Mouse (Mus musculus) ES-E14 (cell line): ENCODE results near the gene Gm10491. TPM values are rescaled to one million over a fixed set of nuclear protein-coding genes. Genes with fewer than 3 reads are reported as not detected.
"Not testable (repeated sequence)": the region's sequence is repeated elsewhere in the genome, so short reads cannot be mapped to it uniquely, and the experiment has no call there.

ENCODE experiments used
- DNase-seq: peaks from one replicate; pipeline ENCODE4 v3.0.0-alpha.2; 2013; ENCODE audit warnings: low read depth, low spot score
- H3K27ac ChIP-seq: 2 replicates; pipeline ENCODE4 v1.5.1; 2012; ENCODE audit warnings: low read depth, mild to moderate bottlenecking, low read length, moderate library complexity, mixed read lengths; ENCODE audit not compliant: poor library complexity, insufficient read depth, severe bottlenecking
- H3K36me3 ChIP-seq: 2 replicates; pipeline ENCODE4 v1.6.1; 2012; ENCODE audit warnings: mild to moderate bottlenecking, low read length, moderate library complexity, mixed read lengths; ENCODE audit not compliant: control insufficient read depth, poor library complexity, insufficient read depth, severe bottlenecking
- H3K4me1 ChIP-seq, 2 experiments: fragments of 150-350 bp in 1 of 2; sonication (generic) in 1 of 2; 2 replicates each; pipeline ENCODE4 v1.6.1; 2012; ENCODE audit warnings: low read length in 2 of 2, mild to moderate bottlenecking in 1 of 2, mixed read lengths in 1 of 2; ENCODE audit not compliant: control insufficient read depth in 2 of 2, insufficient read depth in 2 of 2, poor library complexity in 1 of 2
- H3K4me3 ChIP-seq, 2 experiments: fragments of 150-350 bp in 1 of 2; sonication (generic) in 1 of 2; 2 replicates each; pipeline ENCODE4 v1.5.1; 2012; ENCODE audit warnings: low read length in 2 of 2, low read depth in 1 of 2, mild to moderate bottlenecking in 1 of 2, mixed read lengths in 1 of 2; ENCODE audit not compliant: insufficient read depth in 1 of 2, poor library complexity in 1 of 2, severe bottlenecking in 1 of 2
- H3K9ac ChIP-seq: 2 replicates; pipeline ENCODE4 v1.6.1; 2012; ENCODE audit warnings: low read depth, mild to moderate bottlenecking, low read length, mixed read lengths; ENCODE audit not compliant: poor library complexity, insufficient read depth, severe bottlenecking
- H3K9me3 ChIP-seq: fragments of 150-350 bp; sonication (generic); 2 replicates; pipeline ENCODE4 v1.6.1; 2012; ENCODE audit warnings: low read depth, mild to moderate bottlenecking, low read length; ENCODE audit not compliant: control insufficient read depth, insufficient read depth
- CHD2 ChIP-seq: IDR thresholded peaks from 2 replicates; pipeline ENCODE4 v1.6.1; 2014; ENCODE audit warnings: mild to moderate bottlenecking, low read depth, low read length, inconsistent platforms
- HCFC1 ChIP-seq: IDR thresholded peaks from 2 replicates; pipeline ENCODE4 v1.6.1; 2012; ENCODE audit warnings: low read length, inconsistent platforms, borderline replicate concordance; ENCODE audit not compliant: insufficient read depth
- MAFK ChIP-seq: IDR thresholded peaks from 2 replicates; pipeline ENCODE4 v1.6.1; 2014; ENCODE audit warnings: mild to moderate bottlenecking, low read depth, low read length, inconsistent platforms; ENCODE audit not compliant: insufficient read depth
- ZC3H11A ChIP-seq: IDR thresholded peaks from 2 replicates; pipeline ENCODE4 v1.6.1; 2012; ENCODE audit warnings: low read depth, mild to moderate bottlenecking, inconsistent platforms, low read length, borderline replicate concordance
- ZNF384 ChIP-seq: IDR thresholded peaks from 2 replicates; pipeline ENCODE4 v1.6.1; 2012; ENCODE audit warnings: low read depth, low read length, inconsistent platforms
- in situ Hi-C, 2 experiments: fragments of 600-800 bp; cut with MboI; formaldehyde crosslinking; loops; one replicate each; pipeline ENCODE4 v1.15.1; 2025; ENCODE audit warnings: low sequenced_read_pairs in 2 of 2, inconsistent platforms in 1 of 2; ENCODE audit not compliant: unreplicated experiment in 2 of 2
- total RNA-seq: library from RNA; depleted of rRNA; stranded (reverse); fragments of 300-350 nt; gene quantifications from 2 replicates; pipeline ENCODE4 v1.2.3, GENCODE M21; 2012

Gene Gm10491
- total RNA-seq, 1 experiment: not detected

- no peak for DNase-seq
- in situ Hi-C loops: loop anchor here in 1 of 2 experiments (10.0 kb wide), 1 partner anchor 88 kb away; the partner anchor contains the start of gene Glod5
- Histone ChIP-seq H3K9ac (peak overlapping the region; percentile 79; the same call in 1 of the 2 replicates), H3K4me3 (peak overlapping the region; percentile 67 to 84), H3K27ac (peak overlapping the region; percentile 90), H3K36me3 (peaks cover 30% of the 10 kb centered on the region), H3K9me3 (no peaks in the 10 kb centered on the region), H3K4me1 (peaks cover 0 to 15% of the 10 kb centered on the region in 2 experiments; a peak in 2 of 4 replicates)
- TF ChIP-seq CHD2: no peak
- TF ChIP-seq MAFK: no peak
- TF ChIP-seq ZC3H11A: no peak
- TF ChIP-seq ZNF384: no peak
- no peak for TF ChIP-seq HCFC1
Observed at GRCm38 (mm10) chrX:7927116-7927515, 19.5 kb upstream of the Gm10491 start.

GRCm38 (mm10) chrX:7926266-7926665 lies 18.6 kb upstream of the Gm10491 start:
- H3K27ac ChIP-seq: peak overlapping the region; percentile 53; the same call in 1 of the 2 replicates
- H3K9me3 ChIP-seq: no peaks in the 10 kb centered on the region
- H3K4me1 ChIP-seq: peaks cover 0 to 13% of the 10 kb centered on the region in 2 experiments; a peak in 3 of 4 replicates
- in situ Hi-C loops: loop anchor here in 1 of 2 experiments (10.0 kb wide), 1 partner anchor 89 kb away; the partner anchor contains the start of gene Glod5
- TF ChIP-seq CHD2 (no peak), ZNF384 (no peak), HCFC1 (no peak), MAFK (no peak), ZC3H11A (no peak)
- peak overlapping the region; percentile 42; the same call in 1 of the 2 replicates for H3K9ac ChIP-seq
- H3K36me3 ChIP-seq: peaks cover 23% of the 10 kb centered on the region
- no peak for DNase-seq
- peak overlapping the region; percentile 67 to 84; a peak in 3 of 4 replicates for H3K4me3 ChIP-seq

GRCm38 (mm10) chrX:7922032-7922431 lies 14.4 kb upstream of the Gm10491 start:
- Histone ChIP-seq H3K9ac (peak overlapping the region; percentile 79; the same call in 1 of the 2 replicates), H3K36me3 (peaks cover 10% of the 10 kb centered on the region), H3K27ac (no peak overlapping the region), H3K4me1 (peaks cover 7 to 12% of the 10 kb centered on the region in 2 experiments; a peak in 3 of 4 replicates), H3K9me3 (no peaks in the 10 kb centered on the region), H3K4me3 (peak overlapping the region; percentile 64 to 70)
- TF ChIP-seq ZC3H11A (no peak), HCFC1 (no peak), ZNF384 (no peak), MAFK (no peak), CHD2 (no peak)
- DNase-seq: no peak
- in situ Hi-C loops: loop anchor here (5.0 to 10.0 kb wide), 2 partner anchors 90 to 93 kb away; partner anchors contain the start of gene Glod5 (in 1 of the 2)

- H3K9me3 ChIP-seq: no peaks in the 10 kb centered on the region
- H3K4me3 ChIP-seq: peak within 1 kb of the TSS in 1 of 2 experiments; percentile 65; a peak in 2 of 4 replicates
- DNase-seq: no peak
- in situ Hi-C loops: loop anchor here (5.0 to 10.0 kb wide), 2 partner anchors 93 to 95 kb away; partner anchors contain the start of gene Glod5 (in 1 of the 2)
- peak within 1 kb of the TSS; percentile 52 for H3K9ac ChIP-seq
- H3K27ac ChIP-seq: no peak within 1 kb of the TSS; the same call in 1 of the 2 replicates
- peaks cover 8% of the 10 kb centered on the region for H3K36me3 ChIP-seq
- peaks cover 7 to 8% of the 10 kb centered on the region in 2 experiments; a peak in 3 of 4 replicates for H3K4me1 ChIP-seq
- TF ChIP-seq CHD2 (no peak), ZC3H11A (no peak), HCFC1 (no peak), MAFK (no peak), ZNF384 (no peak)
Observed at GRCm38 (mm10) chrX:7919601-7920383, 12.2 kb upstream of the Gm10491 start, which contains the start of gene Pcsk1n. Pcsk1n (plus strand) TSS chrX:7919822.

GRCm38 (mm10) chrX:7917960-7918359 lies 10.3 kb upstream of the Gm10491 start:
- in situ Hi-C loops, H3K9me3 ChIP-seq, H3K4me1 ChIP-seq, H3K36me3 ChIP-seq, H3K9ac ChIP-seq, DNase-seq, H3K4me3 ChIP-seq, H3K27ac ChIP-seq: not testable (repeated sequence)

- H3K9me3 ChIP-seq, in situ Hi-C loops, H3K9ac ChIP-seq, DNase-seq, H3K4me3 ChIP-seq, H3K27ac ChIP-seq, H3K36me3 ChIP-seq, H3K4me1 ChIP-seq: not testable (repeated sequence)
Observed at GRCm38 (mm10) chrX:7915669-7916068, 8.0 kb upstream of the Gm10491 start.
